Comparison of ENCODE assay signal across 30 mouse cellular contexts in the genomic region with DNA sequence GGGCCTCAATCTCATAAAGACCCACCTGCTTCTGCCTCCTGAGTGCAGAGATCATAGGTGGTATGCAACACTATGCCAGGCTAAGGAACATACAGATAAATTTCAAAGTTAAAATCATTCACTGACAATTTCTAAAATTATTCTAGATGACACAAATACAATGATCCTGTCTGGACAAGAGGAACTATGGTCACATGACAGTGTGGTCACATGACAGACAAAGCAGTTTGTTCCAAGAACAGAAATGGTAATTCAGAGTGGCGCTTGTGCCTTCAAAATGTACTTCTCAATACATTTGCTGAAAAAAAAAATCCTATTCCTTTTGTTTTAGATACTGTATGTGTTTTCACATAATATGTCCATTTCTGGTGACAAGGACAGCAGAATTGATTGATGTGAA. TPM values are rescaled to one million over a fixed set of nuclear protein-coding genes. Genes with fewer than 3 reads are reported as not detected.
DNase-seq lines count a peak whose midpoint lies in the region; ATAC-seq and TF ChIP-seq lines count a peak whose summit lies in the region.
"Had no signal": no experiment of that assay in that cellular context is flagged by ENCODE, and none has a peak within 500 bp of the region (broad histone marks: within the 10 kb centered on the region; RNA-seq: fewer than 3 reads in every experiment).

No protein-coding gene starts in this region.

- peak; percentile 6 for DNase-seq in liver, adult 2 months (ENCODE audit: extremely low read depth, low read depth, low spot score)
- no peak for DNase-seq in liver, postnatal 0 days
- peak; percentile 25 for DNase-seq in MEL (ENCODE audit: low read depth, low spot score)
- no peak for DNase-seq in adrenal gland, postnatal 25 days
- DNase-seq in left cerebral cortex, postnatal 36 days (ENCODE audit: low spot score in 2 of 2): no peak
- DNase-seq: adrenal gland, adult 8-10 months; adrenal gland, postnatal 36 days; B cell, adult 2 months; cerebellum, adult 11 months; cerebellum, adult 2 months; cerebellum, adult 9-11 months; cerebellum, postnatal 25 days; gastrocnemius, postnatal 10 days; gastrocnemius, postnatal 36 days; heart, adult 2 months; heart, postnatal 14 days; heart, postnatal 4 days; kidney, adult 11 months had no signal

- H3K4me3 ChIP-seq in liver, adult 2 months (ENCODE audit: insufficient read depth, low read depth, low read length): no peak overlapping the region
- no peak overlapping the region for H3K4me3 ChIP-seq in liver, postnatal 0 days (ENCODE audit: low read depth, low read length)
- H3K4me3 ChIP-seq in MEL (ENCODE audit: control insufficient read depth in 1 of 2, insufficient read depth in 1 of 2, low read depth in 2 of 2, low read length in 2 of 2) (no peak overlapping the region), macrophage (ENCODE audit: inconsistent target) (no peak overlapping the region)
- H3K4me3 ChIP-seq: embryonic facial prominence, embryonic 10.5 days; embryonic facial prominence, embryonic 13.5 days; erythroblast, embryonic 14.5 days; forebrain, embryonic 13.5 days; heart, adult 2 months; heart, embryonic 10.5 days; heart, embryonic 13.5 days; intestine, embryonic 15.5 days had no signal

- H3K79me2 ChIP-seq in liver, adult 2 months (ENCODE audit: control insufficient read depth, insufficient read depth, low read length): no peaks in the 10 kb centered on the region
- no peaks in the 10 kb centered on the region for H3K79me2 ChIP-seq in MEL (ENCODE audit: control insufficient read depth, insufficient read depth, low read length, poor library complexity)
- H3K79me2 ChIP-seq in macrophage (ENCODE audit: inconsistent target): no peaks in the 10 kb centered on the region

- intact Hi-C loops in left cerebral cortex, postnatal 36 days (cut with DNase I): no loop called here

- H3K36me3 ChIP-seq in liver, adult 2 months (ENCODE audit: control insufficient read depth, insufficient read depth, low read length): peaks cover 53% of the 10 kb centered on the region
- peaks cover 36% of the 10 kb centered on the region for H3K36me3 ChIP-seq in liver, postnatal 0 days (replicated peaks; ENCODE audit: insufficient read depth, low read length)
- H3K36me3 ChIP-seq in MEL (ENCODE audit: control insufficient read depth in 1 of 2, insufficient read depth in 2 of 2, low read length in 2 of 2) (peaks cover 2 to 12% of the 10 kb centered on the region in 2 experiments; a peak in 3 of 4 replicates), macrophage (ENCODE audit: inconsistent target) (peaks cover 24% of the 10 kb centered on the region; the same call in 1 of the 2 replicates)

- TF ChIP-seq RAD21 in MEL (IDR thresholded peaks at IDR 0.05; ENCODE audit: low read depth, low read length): no peak

- no peak for TF ChIP-seq POLR2A in liver, adult 2 months (IDR thresholded peaks at IDR 0.05; ENCODE audit: extremely low read depth, insufficient read depth, low read length)
- no peak for TF ChIP-seq POLR2A in MEL (IDR thresholded peaks at IDR 0.05; ENCODE audit: control insufficient read depth in 1 of 2, insufficient read depth in 1 of 2, low read depth in 1 of 2, low read length in 2 of 2, poor library complexity in 1 of 2)

- H3K27me3 ChIP-seq in liver, adult 2 months (ENCODE audit: control insufficient read depth, insufficient read depth, low read length): no peaks in the 10 kb centered on the region
- no peaks in the 10 kb centered on the region for H3K27me3 ChIP-seq in liver, postnatal 0 days (ENCODE audit: insufficient read depth, low read length)
- H3K27me3 ChIP-seq in MEL (ENCODE audit: control insufficient read depth in 1 of 2, insufficient read depth in 2 of 2, low read length in 2 of 2): no peaks in the 10 kb centered on the region
- H3K27me3 ChIP-seq: embryonic facial prominence, embryonic 13.5 days; forebrain, embryonic 13.5 days; heart, embryonic 13.5 days; intestine, embryonic 15.5 days had no signal

- no peak overlapping the region for H3K27ac ChIP-seq in liver, adult 2 months (replicated peaks; ENCODE audit: insufficient read depth, low read depth, low read length)
- no peak overlapping the region for H3K27ac ChIP-seq in liver, postnatal 0 days (ENCODE audit: low read depth)
- H3K27ac ChIP-seq in MEL (ENCODE audit: control insufficient read depth, low read depth, low read length) (no peak overlapping the region), macrophage (peak overlapping the region; percentile 43)
- H3K27ac ChIP-seq: embryonic facial prominence, embryonic 10.5 days; embryonic facial prominence, embryonic 13.5 days; forebrain, embryonic 13.5 days; heart, adult 2 months; heart, embryonic 10.5 days; heart, embryonic 13.5 days; intestine, embryonic 15.5 days had no signal

- no peak for TF ChIP-seq CTCF in liver, adult 2 months (IDR thresholded peaks at IDR 0.05; ENCODE audit: low read depth, low read length)
- TF ChIP-seq CTCF in liver, postnatal 0 days (IDR thresholded peaks at IDR 0.05; ENCODE audit: low read depth): no peak
- no peak for TF ChIP-seq CTCF in MEL (IDR thresholded peaks at IDR 0.05 in 2 of 3, conservative IDR thresholded peaks at IDR 0.05 in 1 of 3; ENCODE audit: control insufficient read depth in 1 of 3, insufficient read depth in 1 of 3, low read depth in 2 of 3, low read length in 3 of 3, poor library complexity in 1 of 3, severe bottlenecking in 1 of 3)

- 98% methylated on average over 1 of the region's 1 CpGs for WGBS in liver, adult 2 months
- 86% methylated on average over 1 of the region's 1 CpGs for WGBS in liver, postnatal 0 days (ENCODE audit: insufficient replicate concordance)
- WGBS in macrophage (ENCODE audit: missing documents): 78% methylated on average over 1 of the region's 1 CpGs

- ATAC-seq in liver, postnatal 0 days: no peak
- ATAC-seq: CD4-positive, CD25-positive, alpha-beta regulatory T cell, adult 4 months; forebrain, embryonic 13.5 days; forebrain, embryonic 16.5 days; hindbrain, embryonic 16.5 days; intestine, embryonic 15.5 days had no signal

- no peak overlapping the region for H3K9ac ChIP-seq in liver, adult 2 months (ENCODE audit: low read depth, low read length)
- H3K9ac ChIP-seq in liver, postnatal 0 days (replicated peaks): no peak overlapping the region
- no peak overlapping the region for H3K9ac ChIP-seq in MEL (ENCODE audit: control insufficient read depth, low read depth, low read length, poor library complexity, severe bottlenecking)
- H3K9ac ChIP-seq: embryonic facial prominence, embryonic 13.5 days; forebrain, embryonic 13.5 days; heart, embryonic 13.5 days; intestine, embryonic 15.5 days had no signal

- no peaks in the 10 kb centered on the region for H3K4me1 ChIP-seq in liver, adult 2 months (ENCODE audit: control insufficient read depth, insufficient read depth, low read length)
- H3K4me1 ChIP-seq in liver, postnatal 0 days (ENCODE audit: insufficient read depth): no peaks in the 10 kb centered on the region
- H3K4me1 ChIP-seq in MEL (ENCODE audit: control insufficient read depth in 1 of 2, insufficient read depth in 2 of 2, low read length in 2 of 2): peaks cover 3 to 4% of the 10 kb centered on the region in 2 experiments; a peak in 2 of 4 replicates
- H3K4me1 ChIP-seq: embryonic facial prominence, embryonic 10.5 days; embryonic facial prominence, embryonic 13.5 days; forebrain, embryonic 13.5 days; intestine, embryonic 15.5 days had no signal

- TF ChIP-seq EP300 in liver, postnatal 0 days (IDR thresholded peaks at IDR 0.05; ENCODE audit: low read depth): no peak
- TF ChIP-seq EP300 in MEL (IDR thresholded peaks at IDR 0.05; ENCODE audit: low read depth in 1 of 2, low read length in 2 of 2): no peak

- no peaks in the 10 kb centered on the region for H3K9me3 ChIP-seq in liver, postnatal 0 days (ENCODE audit: low read length)
- H3K9me3 ChIP-seq in MEL (replicated peaks; ENCODE audit: insufficient read depth, low read length): no peaks in the 10 kb centered on the region
- H3K9me3 ChIP-seq: embryonic facial prominence, embryonic 10.5 days; embryonic facial prominence, embryonic 13.5 days; forebrain, embryonic 13.5 days; G1E; heart, embryonic 10.5 days; heart, embryonic 13.5 days; intestine, embryonic 15.5 days had no signal

- H3K4me2 ChIP-seq in liver, postnatal 0 days (ENCODE audit: low read depth, low read length): no peak overlapping the region
- H3K4me2 ChIP-seq: embryonic facial prominence, embryonic 13.5 days; forebrain, embryonic 13.5 days; heart, embryonic 13.5 days; intestine, embryonic 15.5 days had no signal

TF ChIP-seq in MEL, 35 proteins besides CTCF, POLR2A, EP300 and RAD21 (continues in another document):
- peak; percentile 88 for TF ChIP-seq USF1 (IDR thresholded peaks at IDR 0.05; ENCODE audit: low read depth, low read length)
- no peak for TF ChIP-seq GABPA (IDR thresholded peaks at IDR 0.05; ENCODE audit: low read depth, low read length)
- TF ChIP-seq JUND (IDR thresholded peaks at IDR 0.05; ENCODE audit: low read depth, low read length): no peak

RNA-seq across cellular contexts. Expression of gene Heatr5b, which starts 37.9 kb away (rescaled TPM):
- total RNA-seq in liver, adult 2 months (2014; rRNA removed): 8.3 and 10.0 TPM in 2 replicates
- polyA plus RNA-seq in liver, adult 2 months (2012; rRNA removed): 7.5 and 8.9 TPM in 2 replicates
- polyA plus RNA-seq in liver, postnatal 0 days (2015; fragmentation: Nextera tagmentation; extraction: Ambion mirVana): 2.3 and 2.5 TPM in 2 replicates
- 9.8 and 10.4 TPM in 2 replicates for total RNA-seq in MEL (2012; rRNA removed)
- polyA plus RNA-seq in MEL (2012; ENCODE audit: insufficient read depth in 1 of 2, insufficient read length in 2 of 2, low read depth in 1 of 2, low replicate concordance in 2 of 2, missing spikeins in 1 of 2) (10 to 100 TPM in 1 of 2 experiments, not detected in 1; 19.9 TPM), macrophage (2018) (23.6 to 28.1 TPM (median 25.0 TPM) in 3 replicates)
- total RNA-seq in macrophage (2018; cell fraction: chromatin; rRNA removed): 10 to 100 TPM in 22 of 26 experiments, 1 to 10 TPM in 4; 8.4 to 71.8 (median 37.3) TPM
- total RNA-seq in macrophage (2018; cell fraction: cytosol; rRNA removed): 10 to 100 TPM; 16.7 to 33.1 (median 26.1) TPM
- total RNA-seq in macrophage (2018; cell fraction: nucleus; rRNA removed): 10 to 100 TPM; 11.6 to 41.5 (median 29.3) TPM
- 31.8 and 38.5 TPM in 2 replicates for total RNA-seq in adrenal gland, postnatal 25 days (2021)
- total RNA-seq in left cerebral cortex, postnatal 36 days (2021): 10 to 100 TPM; 55.4 to 60.1 TPM

RNA-seq across cellular contexts. Expression of gene Gpatch11, which starts 38.1 kb away (rescaled TPM):
- total RNA-seq in liver, adult 2 months (2014; rRNA removed): 7.9 and 8.1 TPM in 2 replicates
- polyA plus RNA-seq in liver, adult 2 months (2012; rRNA removed): 4.7 and 4.9 TPM in 2 replicates
- polyA plus RNA-seq in liver, postnatal 0 days (2015; fragmentation: Nextera tagmentation; extraction: Ambion mirVana): 13.9 and 15.8 TPM in 2 replicates
- total RNA-seq in MEL (2012; rRNA removed): 9.5 and 10.3 TPM in 2 replicates
- 10 to 100 TPM in 1 of 2 experiments, not detected in 1; 12.4 TPM for polyA plus RNA-seq in MEL (2012; ENCODE audit: insufficient read depth in 1 of 2, insufficient read length in 2 of 2, low read depth in 1 of 2, low replicate concordance in 2 of 2, missing spikeins in 1 of 2)
- total RNA-seq in macrophage (2018; cell fraction: chromatin; rRNA removed): 10 to 100 TPM in 20 of 26 experiments, 1 to 10 TPM in 6; 1.7 to 46.8 (median 14.1) TPM
- total RNA-seq in macrophage (2018; cell fraction: cytosol; rRNA removed): 10 to 100 TPM; 11.5 to 29.2 (median 17.7) TPM
- total RNA-seq in macrophage (2018; cell fraction: nucleus; rRNA removed): 10 to 100 TPM in 13 of 26 experiments, 1 to 10 TPM in 13; 5.2 to 24.6 (median 10.1) TPM
- polyA plus RNA-seq in macrophage (2018): 24.8 to 51.5 TPM (median 31.8 TPM) in 3 replicates
- total RNA-seq in adrenal gland, postnatal 25 days (2021): 27.8 and 33.9 TPM in 2 replicates
- total RNA-seq in left cerebral cortex, postnatal 36 days (2021): 10 to 100 TPM; 35.9 to 44.5 TPM

Comparison
In these comparisons a context has a peak if more than half of its experiments do, and no peak if none do; other contexts are left out.
1. DNase-seq: peak in liver, adult 2 months (single experiment) and MEL (single experiment); none in liver, postnatal 0 days (single experiment), adrenal gland, postnatal 25 days (single experiment) and left cerebral cortex, postnatal 36 days (0 of 2).